Mouse (Mus musculus): Measurements from ENCODE around the gene Srp9. TPM values are rescaled to one million over a fixed set of nuclear protein-coding genes. Genes with fewer than 3 reads are reported as not detected.

Srp9 gene
- 34.2 and 37.0 TPM in 2 replicates for polyA plus RNA-seq (2012; rRNA removed)

DNA sequence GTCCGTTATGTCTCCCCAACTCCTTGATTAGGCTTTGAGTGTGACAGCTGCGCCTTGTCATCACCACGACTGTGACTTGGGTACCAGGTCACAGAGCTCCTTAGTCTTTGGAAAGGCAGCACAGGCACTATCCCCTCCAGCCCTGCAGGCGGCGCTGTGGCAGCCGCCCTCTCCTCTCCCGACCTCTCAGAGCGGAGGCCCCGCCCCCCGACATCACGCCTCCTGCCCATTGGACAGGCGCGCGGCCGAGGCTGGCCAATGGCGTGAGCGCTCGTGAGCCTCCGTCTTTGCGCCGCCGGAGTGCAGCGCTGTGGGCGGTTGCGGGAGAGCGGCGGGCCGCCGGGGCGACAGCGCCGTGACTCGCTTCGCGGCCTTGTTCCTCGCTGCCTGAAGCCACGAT is at the start of gene Srp9:
Gene Srp9 (plus strand): TSS at position 232 of the 400 bp plus-strand sequence.

DNA sequence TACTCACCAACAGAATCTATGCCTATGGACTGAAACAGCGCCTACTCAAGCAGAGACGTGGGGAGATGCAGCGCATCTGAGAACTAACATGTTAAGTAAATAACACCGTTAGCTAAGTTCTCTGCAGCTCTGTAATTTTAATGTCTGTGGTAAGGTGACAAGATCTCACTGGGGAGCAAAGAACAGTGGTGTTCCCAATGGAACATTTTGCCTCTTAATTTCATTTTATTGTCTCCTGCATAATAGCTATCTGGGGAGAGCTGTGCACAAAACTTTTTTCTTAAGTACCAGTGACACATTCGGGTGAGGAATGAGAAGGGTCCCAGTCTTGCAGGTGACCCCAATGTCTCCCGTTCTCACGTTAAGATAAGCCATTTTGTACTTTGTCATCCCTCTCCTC is 39.8 kb downstream of the Srp9 start, which contains the start of gene Vmn1r1:
Gene Vmn1r1 (minus strand): TSS at position 101 of the 400 bp plus-strand sequence.

Other genes with a start within 250 kb of the Srp9 start
- 10.7 and 12.2 TPM in 2 replicates for gene Enah, start 104.7 kb upstream of the Srp9 start, polyA plus RNA-seq (2012; rRNA removed)
- gene Vmn1r1, start 39.7 kb downstream of the Srp9 start, polyA plus RNA-seq (2012; rRNA removed), result not detected in 2 replicates
- 19.7 and 20.3 TPM in 2 replicates for gene Degs1, start 158.1 kb downstream of the Srp9 start, polyA plus RNA-seq (2012; rRNA removed)
- 15.8 and 16.2 TPM in 2 replicates for gene Fbxo28, start 216.9 kb downstream of the Srp9 start, polyA plus RNA-seq (2012; rRNA removed)